Mouse (Mus musculus): ENCODE measurements around the gene Speer4c. TPM values are rescaled to one million over a fixed set of nuclear protein-coding genes. Genes with fewer than 3 reads are reported as not detected.
"Not testable (repeated sequence)": the region's sequence is repeated elsewhere in the genome, so short reads cannot be mapped to it uniquely, and the experiment has no call there.

Gene Speer4c
- polyA plus RNA-seq, 1 experiment from 2014 or later = not detected

GRCm38 (mm10) chr5:15679980-15680949, 33.8 kb downstream of the Speer4c start:
- H3K4me3 ChIP-seq; H3K27me3 ChIP-seq; H3K9ac ChIP-seq; H3K4me1 ChIP-seq; H3K27ac ChIP-seq; H3K4me2 ChIP-seq (replicated peaks); H3K36me3 ChIP-seq: not testable (repeated sequence)
- peaks cover 10% of the 10 kb centered on the region for H3K9me3 ChIP-seq
- WGBS = 68% methylated on average over 13 of the region's 13 CpGs
- ATAC-seq (ENCODE audit: insufficient number of reproducible peaks, insufficient read depth, low FRiP score, low TSS enrichment) = peak; percentile 81

GRCm38 (mm10) chr5:15678907-15679306, 35.2 kb downstream of the Speer4c start:
- H3K4me1 ChIP-seq; H3K27ac ChIP-seq; H3K36me3 ChIP-seq; H3K9ac ChIP-seq; ATAC-seq (ENCODE audit: insufficient number of reproducible peaks, insufficient read depth, low FRiP score, low TSS enrichment); H3K4me3 ChIP-seq; H3K4me2 ChIP-seq (replicated peaks); H3K27me3 ChIP-seq: not testable (repeated sequence)
- 70% methylated on average over 2 of the region's 2 CpGs for WGBS
- H3K9me3 ChIP-seq = peaks cover 15% of the 10 kb centered on the region

- H3K4me2 ChIP-seq (replicated peaks); H3K27me3 ChIP-seq; H3K4me3 ChIP-seq; H3K27ac ChIP-seq; H3K9ac ChIP-seq; H3K4me1 ChIP-seq; H3K36me3 ChIP-seq: not testable (repeated sequence)
- peaks cover 20% of the 10 kb centered on the region for H3K9me3 ChIP-seq
- peak; percentile 80; the same call in 1 of the 2 replicates for ATAC-seq (ENCODE audit: insufficient number of reproducible peaks, insufficient read depth, low FRiP score, low TSS enrichment)
- WGBS = 88% methylated on average over 4 of the region's 4 CpGs
Measured at GRCm38 (mm10) chr5:15677750-15678149, 36.3 kb downstream of the Speer4c start.

- not testable (repeated sequence) for H3K27me3 ChIP-seq
- ATAC-seq (ENCODE audit: insufficient number of reproducible peaks, insufficient read depth, low FRiP score, low TSS enrichment) = peak; percentile 84
- WGBS = 87% methylated on average over 5 of the region's 8 CpGs
Measured at GRCm38 (mm10) chr5:15674429-15675244, 39.4 kb downstream of the Speer4c start.

GRCm38 (mm10) chr5:15673989-15674388, 40.1 kb downstream of the Speer4c start:
- not testable (repeated sequence) for H3K27me3 ChIP-seq, H3K27ac ChIP-seq, H3K36me3 ChIP-seq

More at GRCm38 (mm10) chr5:15674429-15675244, 39.4 kb downstream of the Speer4c start:
- H3K9me3 ChIP-seq = peaks cover 25% of the 10 kb centered on the region
- not testable (repeated sequence) for H3K27ac ChIP-seq; H3K36me3 ChIP-seq; H3K9ac ChIP-seq; H3K4me3 ChIP-seq; H3K4me2 ChIP-seq (replicated peaks); H3K4me1 ChIP-seq

GRCm38 (mm10) chr5:15670789-15671188, 43.3 kb downstream of the Speer4c start:
- not testable (repeated sequence) for H3K36me3 ChIP-seq; H3K4me1 ChIP-seq; H3K27ac ChIP-seq; H3K9ac ChIP-seq; ATAC-seq (ENCODE audit: insufficient number of reproducible peaks, insufficient read depth, low FRiP score, low TSS enrichment); H3K4me3 ChIP-seq; H3K4me2 ChIP-seq (replicated peaks); H3K27me3 ChIP-seq
- WGBS = 88% methylated on average over 11 of the region's 18 CpGs
- H3K9me3 ChIP-seq = peaks cover 17% of the 10 kb centered on the region

More at GRCm38 (mm10) chr5:15673989-15674388, 40.1 kb downstream of the Speer4c start:
- peaks cover 21% of the 10 kb centered on the region for H3K9me3 ChIP-seq
- H3K4me2 ChIP-seq (replicated peaks); ATAC-seq (ENCODE audit: insufficient number of reproducible peaks, insufficient read depth, low FRiP score, low TSS enrichment); H3K9ac ChIP-seq; H3K4me3 ChIP-seq; H3K4me1 ChIP-seq: not testable (repeated sequence)
- WGBS = 71% methylated on average over 2 of the region's 2 CpGs

- not testable (repeated sequence) for H3K36me3 ChIP-seq; H3K27ac ChIP-seq; H3K4me2 ChIP-seq (replicated peaks); ATAC-seq (ENCODE audit: insufficient number of reproducible peaks, insufficient read depth, low FRiP score, low TSS enrichment); H3K9me3 ChIP-seq; H3K4me1 ChIP-seq; H3K9ac ChIP-seq; H3K4me3 ChIP-seq; H3K27me3 ChIP-seq
- 73% methylated on average over 7 of the region's 7 CpGs for WGBS
Measured at GRCm38 (mm10) chr5:15663847-15664246, 50.2 kb downstream of the Speer4c start.

Other genes starting within 250 kb of the Speer4c start
- not detected in 2 replicates for gene Gm21149, start 237.7 kb downstream of the Speer4c start, polyA plus RNA-seq (2016; fragmentation: Nextera tagmentation; extraction: Ambion mirVana)
- gene Gm21190, start 185.0 kb downstream of the Speer4c start, polyA plus RNA-seq (2016; fragmentation: Nextera tagmentation; extraction: Ambion mirVana) = not detected in 2 replicates
- not detected in 2 replicates for gene Gm21083, start 136.9 kb downstream of the Speer4c start, polyA plus RNA-seq (2016; fragmentation: Nextera tagmentation; extraction: Ambion mirVana)
- not detected in 2 replicates for gene Speer4d, start 95.2 kb downstream of the Speer4c start, polyA plus RNA-seq (2016; fragmentation: Nextera tagmentation; extraction: Ambion mirVana)
- gene 4930572O03Rik, start 57.2 kb downstream of the Speer4c start, polyA plus RNA-seq (2016; fragmentation: Nextera tagmentation; extraction: Ambion mirVana) = not detected in 2 replicates
- gene Cacna2d1, start 220.4 kb upstream of the Speer4c start, polyA plus RNA-seq (2016; fragmentation: Nextera tagmentation; extraction: Ambion mirVana) = 20.1 and 21.8 TPM in 2 replicates